Mouse (Mus musculus) myocyte (in vitro differentiated cells): ENCODE results near the gene Rsph14.

Experiments
- E2F4 ChIP-seq: IDR thresholded peaks from one replicate; pipeline ENCODE4 v1.6.1; 2011; ENCODE audit warnings: mild to moderate bottlenecking, control low read depth, moderate library complexity; ENCODE audit not compliant: insufficient read depth
- MYOG ChIP-seq, 3 experiments: IDR thresholded peaks; one replicate each; pipeline ENCODE4 v1.6.1; 2011; ENCODE audit warnings: control low read depth in 2 of 3, low read depth in 2 of 3, mild to moderate bottlenecking in 2 of 3; ENCODE audit not compliant: insufficient read length in 2 of 3, control insufficient read depth in 1 of 3, insufficient read depth in 1 of 3
- POLR2A ChIP-seq: IDR thresholded peaks from one replicate; pipeline ENCODE4 v1.6.1; 2011; ENCODE audit warnings: low read depth, mild to moderate bottlenecking, control low read depth, moderate library complexity; ENCODE audit not compliant: insufficient read length
- TCF12 ChIP-seq: IDR thresholded peaks from one replicate; pipeline ENCODE4 v1.6.1; 2011; ENCODE audit warnings: mild to moderate bottlenecking, control low read depth; ENCODE audit not compliant: poor library complexity, insufficient read depth, severe bottlenecking
- USF1 ChIP-seq: IDR thresholded peaks from one replicate; pipeline ENCODE4 v1.6.1; 2011; ENCODE audit warnings: low read depth, mild to moderate bottlenecking, control low read depth, moderate library complexity

DNA sequence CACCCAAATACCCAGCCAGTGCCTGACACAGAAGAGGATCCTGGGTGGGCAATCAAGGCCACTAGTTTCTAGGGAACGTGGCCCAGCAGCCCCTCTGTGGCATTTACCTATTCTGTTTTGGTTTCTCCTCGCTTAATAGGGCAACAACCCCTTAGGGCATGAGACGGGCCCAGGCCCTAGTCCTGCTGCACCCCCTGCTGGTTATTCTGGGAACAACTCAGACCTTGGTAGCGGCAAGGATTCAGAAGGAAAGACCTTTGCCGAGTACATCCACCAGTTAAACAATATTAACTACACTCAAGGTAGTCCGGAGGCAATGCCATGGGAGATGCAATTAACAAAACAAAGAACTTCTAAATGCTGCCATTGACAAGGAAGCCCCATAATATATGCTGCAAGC, 11.2 kb downstream of the Rsph14 start:
- TF ChIP-seq MYOG (IDR thresholded peaks at IDR 0.05; ENCODE audit: control insufficient read depth in 1 of 3, insufficient read depth in 1 of 3, insufficient read length in 2 of 3, low read depth in 2 of 3): no peak
- TF ChIP-seq POLR2A: no peak
- TF ChIP-seq E2F4: no peak
- TF ChIP-seq USF1: no peak
- no peak for TF ChIP-seq TCF12
